Mouse (Mus musculus) brown adipose tissue, adult 24 weeks (tissue): ENCODE results near the gene Zbed5. TPM values are rescaled to one million over a fixed set of nuclear protein-coding genes. Genes with fewer than 3 reads are reported as not detected.

Experiments
- polyA plus RNA-seq: library from polyadenylated mRNA; stranded (reverse); fragments of >200 nt; gene quantifications from 2 replicates; pipeline ENCODE4 v1.2.4, GENCODE M21; 2012; ENCODE audit not compliant: missing spikeins, insufficient read depth, insufficient read length

The Zbed5 gene
- polyA plus RNA-seq, 1 experiment: 1.9 TPM

Other genes with a start within 250 kb of the Zbed5 start
- 1.4 and 2.0 TPM in 2 replicates for gene Zfp11, start 225.6 kb upstream of the Zbed5 start, polyA plus RNA-seq
- not detected in 2 replicates for gene Sept14, start 187.2 kb upstream of the Zbed5 start, polyA plus RNA-seq
- gene Mrps17, start 180.2 kb upstream of the Zbed5 start, polyA plus RNA-seq: 95.0 and 106 TPM in 2 replicates
- gene Nipsnap2, start 170.7 kb upstream of the Zbed5 start, polyA plus RNA-seq: 152 and 165 TPM in 2 replicates
- 46.7 and 56.8 TPM in 2 replicates for gene Psph, start 108.3 kb upstream of the Zbed5 start, polyA plus RNA-seq
- 12.2 and 15.9 TPM in 2 replicates for gene Sumf2, start 48.7 kb upstream of the Zbed5 start, polyA plus RNA-seq
- 1,785 and 1,958 TPM in 2 replicates for gene Chchd2, start 8.3 kb upstream of the Zbed5 start, polyA plus RNA-seq
- 2.3 and 9.8 TPM in 2 replicates for gene Phkg1, start 2.8 kb downstream of the Zbed5 start, polyA plus RNA-seq
- 4.1 and 6.2 TPM in 2 replicates for gene Nupr1l, start 12.8 kb downstream of the Zbed5 start, polyA plus RNA-seq
- 31.1 and 41.5 TPM in 2 replicates for gene Vkorc1l1, start 46.2 kb downstream of the Zbed5 start, polyA plus RNA-seq
- 16.5 and 18.5 TPM in 2 replicates for gene Gusb, start 107.3 kb downstream of the Zbed5 start, polyA plus RNA-seq
- gene Asl, start 133.5 kb downstream of the Zbed5 start, polyA plus RNA-seq: 23.4 and 27.8 TPM in 2 replicates
- 21.9 and 23.3 TPM in 2 replicates for gene Crcp, start 133.6 kb downstream of the Zbed5 start, polyA plus RNA-seq
- 11.6 and 14.3 TPM in 2 replicates for gene Tpst1, start 177.6 kb downstream of the Zbed5 start, polyA plus RNA-seq
- gene Kctd7, start 249.1 kb downstream of the Zbed5 start, polyA plus RNA-seq: 1.2 and 1.5 TPM in 2 replicates